Mouse (Mus musculus) thymus, adult 2 months (tissue): ENCODE data around the gene Sirt4. TPM values are rescaled to one million over a fixed set of nuclear protein-coding genes. Genes with fewer than 3 reads are reported as not detected.

Experiments
- DNase-seq: peaks from one replicate; pipeline ENCODE4 v3.0.0; 2021
- H3K27ac ChIP-seq: fragments of 200-500 bp; 2 replicates; pipeline ENCODE4 v1.5.1; 2012; ENCODE audit warnings: low read length, control low read depth; ENCODE audit not compliant: control insufficient read depth, insufficient read depth
- H3K27me3 ChIP-seq: fragments of 200-500 bp; 2 replicates; pipeline ENCODE4 v1.6.1; 2012; ENCODE audit warnings: mild to moderate bottlenecking, low read length, moderate library complexity, mixed read lengths; ENCODE audit not compliant: control insufficient read depth, insufficient read depth
- H3K36me3 ChIP-seq: fragments of 200-500 bp; 2 replicates; pipeline ENCODE4 v1.6.1; 2012; ENCODE audit warnings: mild to moderate bottlenecking, low read length, moderate library complexity; ENCODE audit not compliant: control insufficient read depth, insufficient read depth
- H3K4me1 ChIP-seq: fragments of 200-500 bp; replicated peaks from 2 replicates; pipeline ENCODE4 v1.6.1; 2012; ENCODE audit warnings: low read length; ENCODE audit not compliant: control insufficient read depth, insufficient read depth
- H3K4me3 ChIP-seq: fragments of 200-500 bp; 2 replicates; pipeline ENCODE4 v1.5.1; 2012; ENCODE audit warnings: mild to moderate bottlenecking, low read length, control low read depth, moderate library complexity; ENCODE audit not compliant: control insufficient read depth, insufficient read depth
- CTCF ChIP-seq: fragments of 200-500 bp; IDR thresholded peaks from 2 replicates; pipeline ENCODE4 v1.5.1; 2012; ENCODE audit warnings: mild to moderate bottlenecking, control low read depth, low read length, moderate library complexity, borderline replicate concordance; ENCODE audit not compliant: control insufficient read depth, poor library complexity, insufficient read depth; ENCODE audit errors: extremely low read depth
- POLR2A ChIP-seq: fragments of 200-500 bp; IDR thresholded peaks from 2 replicates; pipeline ENCODE4 v1.6.1; 2012; ENCODE audit warnings: mild to moderate bottlenecking, low read length, control low read depth, moderate library complexity; ENCODE audit not compliant: control insufficient read depth, poor library complexity, insufficient read depth; ENCODE audit errors: extremely low read depth
- WGBS: fragments of 180-500 bp; shearing (Covaris S2); methylation state at CpG from one replicate; pipeline ENCODE4 v1.1.7; 2018; 5-methylcytosine and 5-hydroxymethylcytosine counted together
- polyA plus RNA-seq: library from polyadenylated mRNA; depleted of rRNA; stranded (reverse); fragments of >200 nt; gene quantifications from 2 replicates; pipeline ENCODE4 v1.2.3, GENCODE M21; 2012; rRNA removed

Gene Sirt4
- 47.2 and 48.6 TPM in 2 replicates for polyA plus RNA-seq

DNA sequence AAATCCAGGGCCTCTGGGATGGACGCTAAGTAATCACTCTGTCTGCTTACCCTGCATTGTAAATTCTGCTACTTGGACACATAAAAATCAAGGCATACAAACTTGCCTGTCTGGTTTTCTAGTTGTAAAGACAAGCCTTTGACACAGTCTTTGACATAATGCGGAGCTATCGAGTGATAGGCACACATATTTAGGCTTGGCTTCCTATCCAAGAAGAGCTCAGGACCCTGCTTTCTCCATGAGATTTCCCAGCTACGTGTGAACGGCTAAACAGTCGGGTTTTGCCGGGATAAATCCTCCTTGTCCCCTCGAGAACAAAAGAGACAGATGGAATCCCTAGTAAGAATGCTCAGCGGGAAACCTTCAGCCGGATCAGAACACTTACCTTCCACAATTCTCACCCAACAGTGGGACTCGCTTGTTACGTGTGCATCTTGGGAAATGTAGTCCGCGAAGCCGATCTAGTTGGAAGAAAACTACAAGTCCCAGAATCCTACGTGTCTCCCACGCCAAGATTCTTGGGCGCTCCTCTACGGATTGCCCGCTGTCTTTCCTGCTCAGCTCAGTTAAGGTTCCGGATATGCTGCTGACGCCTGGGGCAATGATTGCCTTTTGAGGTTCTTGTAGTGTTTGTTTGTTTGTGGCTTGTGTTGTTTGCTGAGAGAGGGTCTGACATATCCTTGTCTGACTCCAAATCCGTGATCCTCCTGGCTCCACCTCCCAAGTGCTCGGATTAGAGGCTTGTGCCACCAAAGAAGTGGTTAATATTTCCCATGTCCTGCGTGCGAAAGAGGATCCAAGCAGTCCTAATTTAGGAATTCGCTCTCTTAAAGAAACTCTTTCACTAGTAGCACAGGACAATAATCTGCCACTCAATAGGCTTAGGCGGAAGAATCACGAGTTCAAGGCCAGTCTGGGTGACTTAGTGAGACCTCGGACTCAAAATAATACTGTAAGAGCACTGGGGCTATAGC, at the start of gene Sirt4:
Gene Sirt4, minus strand, starts transcription at position 779 of the 974 bp plus-strand sequence.
- TF ChIP-seq POLR2A (peak; percentile 49; the same call in 1 of the 2 replicates), CTCF (no peak)
- Histone ChIP-seq H3K4me1 (peaks cover 9% of the 10 kb centered on the region), H3K4me3 (peak within 1 kb of the TSS; percentile 40), H3K36me3 (no peaks in the 10 kb centered on the region), H3K27ac (peak within 1 kb of the TSS; percentile 42; the same call in 1 of the 2 replicates), H3K27me3 (no peaks in the 10 kb centered on the region)
- peak; percentile 80 for DNase-seq
- WGBS: 6% methylated on average over 30 of the region's 30 CpGs

DNA sequence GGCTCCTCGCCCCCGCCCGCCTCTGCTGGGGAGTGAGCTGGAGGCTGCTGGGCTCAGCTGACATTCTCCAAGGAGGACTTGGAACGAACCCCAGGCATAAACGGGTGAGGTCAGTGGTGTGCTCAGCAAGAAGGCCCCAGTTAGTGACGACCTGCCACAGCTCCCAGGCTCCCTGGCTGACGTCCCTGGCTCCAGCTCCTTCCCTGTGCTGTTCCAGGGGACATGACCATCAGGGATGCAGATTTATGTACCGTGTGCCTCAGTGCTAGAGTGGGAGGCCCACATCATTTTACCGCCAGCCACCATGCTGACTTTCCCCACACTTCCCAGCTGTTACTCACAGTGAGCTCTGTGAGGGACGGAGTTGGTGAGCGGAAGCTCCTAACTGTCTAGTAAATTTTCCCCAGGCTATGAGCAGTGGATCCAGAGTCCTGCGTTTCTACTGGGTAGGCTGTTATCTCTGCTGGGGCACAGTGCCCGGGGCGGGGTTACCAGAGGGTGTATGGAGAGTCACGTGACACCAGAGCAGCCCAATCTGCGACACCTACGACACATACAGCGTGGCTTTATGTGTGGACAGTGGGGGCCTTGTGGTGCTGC, 47.2 kb upstream of the Sirt4 start:
- WGBS: 57% methylated on average over 18 of the region's 18 CpGs
- TF ChIP-seq CTCF: no peak
- no peak for TF ChIP-seq POLR2A
- no peak overlapping the region for H3K4me3 ChIP-seq
- H3K27ac ChIP-seq: no peak overlapping the region
- H3K4me1 ChIP-seq: peaks cover 68% of the 10 kb centered on the region
- DNase-seq: no peak
- no peaks in the 10 kb centered on the region for H3K27me3 ChIP-seq
- no peaks in the 10 kb centered on the region for H3K36me3 ChIP-seq

DNA sequence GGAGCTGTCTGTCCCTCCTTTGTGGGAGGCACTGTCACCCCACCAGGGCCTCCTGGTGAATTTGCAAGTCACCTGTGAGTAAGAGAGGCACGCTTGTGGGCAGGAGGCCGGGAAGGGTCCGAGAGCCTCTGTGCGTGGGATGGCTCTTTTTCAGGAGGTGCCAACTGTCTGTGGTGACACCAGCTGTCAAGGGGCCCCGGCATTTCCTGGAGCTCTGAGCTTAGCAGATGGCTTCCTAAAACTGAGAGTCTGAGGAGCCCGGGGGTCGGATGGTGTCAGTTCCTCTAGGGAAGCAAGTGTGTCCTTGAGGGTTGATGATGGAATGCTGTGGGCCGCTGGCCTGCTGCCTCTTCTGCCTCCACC, 45.9 kb upstream of the Sirt4 start:
- TF ChIP-seq POLR2A (no peak; the same call in 1 of the 2 replicates), CTCF (no peak)
- no peaks in the 10 kb centered on the region for H3K27me3 ChIP-seq
- WGBS: 7% methylated on average over 8 of the region's 8 CpGs
- peak; percentile 53 for DNase-seq
- peak overlapping the region; percentile 63 for H3K27ac ChIP-seq
- H3K4me1 ChIP-seq: peaks cover 71% of the 10 kb centered on the region
- H3K36me3 ChIP-seq: no peaks in the 10 kb centered on the region
- no peak overlapping the region for H3K4me3 ChIP-seq

DNA sequence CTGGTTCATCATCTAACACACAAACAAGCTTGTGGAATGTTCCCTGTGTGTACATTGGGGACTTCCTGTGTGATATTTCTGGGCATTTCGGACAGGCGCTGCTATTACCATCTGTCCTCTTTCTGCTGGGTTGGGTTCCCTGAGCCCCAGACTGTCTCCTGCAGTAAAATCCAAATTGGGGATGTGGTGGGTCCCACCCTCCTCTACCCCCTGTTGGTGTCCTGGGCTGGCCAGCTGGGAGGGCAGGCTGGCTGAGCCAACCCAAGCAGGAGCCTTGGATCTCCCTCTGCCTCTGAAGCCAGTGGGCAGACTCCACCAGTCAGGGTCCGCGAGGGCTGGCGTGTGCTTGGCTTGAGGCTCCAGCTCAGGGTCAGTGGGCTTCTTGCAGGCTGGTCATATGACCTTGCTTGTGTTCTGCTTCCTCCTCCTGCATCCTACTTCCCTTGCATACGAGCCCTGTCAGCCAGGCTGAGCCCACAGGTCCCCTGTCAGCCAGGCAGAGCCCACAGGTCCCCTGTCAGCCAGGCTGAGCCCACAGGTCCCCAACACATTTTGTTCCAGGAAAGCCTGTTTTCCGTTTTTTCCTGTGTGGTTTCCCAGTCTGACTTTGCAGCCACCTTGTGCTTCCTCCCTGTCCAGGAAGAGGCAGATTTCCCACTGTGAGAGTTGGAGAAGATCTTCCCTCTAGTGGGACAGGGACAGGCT, 45.4 kb upstream of the Sirt4 start:
- DNase-seq: no peak
- peaks cover 69% of the 10 kb centered on the region for H3K4me1 ChIP-seq
- 24% methylated on average over 7 of the region's 7 CpGs for WGBS

DNA sequence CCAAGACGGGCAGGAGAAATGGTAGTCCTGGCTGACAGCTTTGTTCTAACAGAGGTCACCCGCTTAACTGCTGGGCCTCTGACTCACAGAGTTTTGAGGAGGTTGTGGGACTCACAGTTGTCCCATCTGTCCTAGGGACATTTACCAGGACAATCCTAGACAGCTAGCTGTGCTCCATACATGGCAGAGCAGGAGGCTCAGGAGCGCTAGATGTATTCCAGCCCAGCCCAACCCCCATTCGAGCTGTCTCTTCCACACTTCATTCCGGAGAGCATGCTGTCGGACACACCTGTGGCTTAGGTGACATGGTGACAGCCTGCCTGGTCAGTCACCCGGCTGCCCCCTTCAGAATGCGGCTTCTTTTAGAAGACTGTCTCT, 44.8 kb upstream of the Sirt4 start:
- DNase-seq: no peak
- 63% methylated on average over 8 of the region's 8 CpGs for WGBS
- H3K27me3 ChIP-seq: no peaks in the 10 kb centered on the region
- H3K36me3 ChIP-seq: no peaks in the 10 kb centered on the region
- peaks cover 68% of the 10 kb centered on the region for H3K4me1 ChIP-seq
- H3K4me3 ChIP-seq: no peak overlapping the region
- TF ChIP-seq CTCF: no peak
- TF ChIP-seq POLR2A: no peak
- H3K27ac ChIP-seq: no peak overlapping the region; the same call in 1 of the 2 replicates

More for the DNA sequence above, 45.4 kb upstream of the Sirt4 start:
- H3K27ac ChIP-seq: peak overlapping the region; percentile 63
- H3K36me3 ChIP-seq: no peaks in the 10 kb centered on the region
- no peaks in the 10 kb centered on the region for H3K27me3 ChIP-seq
- H3K4me3 ChIP-seq: no peak overlapping the region
- TF ChIP-seq POLR2A (no peak), CTCF (no peak)

DNA sequence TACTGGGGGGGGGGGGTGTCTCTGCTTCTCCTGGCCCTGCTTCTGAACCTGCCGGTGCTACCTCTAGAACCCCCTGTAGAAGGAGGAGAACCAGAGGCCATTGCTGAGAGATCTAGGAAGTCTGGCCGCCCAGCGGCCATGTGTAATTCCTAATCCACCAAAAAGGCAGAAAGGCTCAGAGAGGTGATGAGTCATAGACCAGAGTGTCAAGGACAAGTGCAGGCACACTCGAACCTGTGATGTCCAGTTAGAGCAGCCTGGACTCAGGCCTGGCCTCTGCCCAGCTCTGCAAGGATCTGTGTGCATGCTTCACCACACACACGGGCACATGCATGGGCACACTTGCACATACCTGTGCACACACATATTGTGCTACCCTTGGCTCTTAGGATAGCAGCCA, 43.6 kb upstream of the Sirt4 start:
- DNase-seq: no peak
- Histone ChIP-seq H3K27me3 (no peaks in the 10 kb centered on the region), H3K4me1 (peaks cover 68% of the 10 kb centered on the region), H3K27ac (no peak overlapping the region), H3K36me3 (no peaks in the 10 kb centered on the region), H3K4me3 (no peak overlapping the region)
- WGBS: 89% methylated on average over 5 of the region's 5 CpGs
- no peak for TF ChIP-seq POLR2A
- TF ChIP-seq CTCF: no peak
